Mouse (Mus musculus): ENCODE results near the gene Ankfy1. TPM values are rescaled to one million over a fixed set of nuclear protein-coding genes. Genes with fewer than 3 reads are reported as not detected.
"Not testable (repeated sequence)": the region's sequence is repeated elsewhere in the genome, so short reads cannot be mapped to it uniquely, and the experiment has no call there.

Gene Ankfy1
- polyA plus RNA-seq, 1 experiment = 90.7 TPM

GRCm38 (mm10) chr11:72736320-72736719 is 46.5 kb downstream of the Ankfy1 start:
- H3K4me1 ChIP-seq (ENCODE audit: control insufficient read depth, insufficient read depth, low read length) = no peaks in the 10 kb centered on the region
- H3K4me3 ChIP-seq (ENCODE audit: insufficient read depth, low read depth, low read length) = no peak overlapping the region
- WGBS = 83% methylated on average over 1 of the region's 1 CpGs
- H3K27ac ChIP-seq (ENCODE audit: insufficient read depth, low read depth, low read length) = no peak overlapping the region
- TF ChIP-seq POLR2A (IDR thresholded peaks at IDR 0.05; ENCODE audit: insufficient read depth, low read depth, low read length) (no peak), CTCF (IDR thresholded peaks at IDR 0.05; ENCODE audit: insufficient read depth, low read depth, low read length) (no peak)

GRCm38 (mm10) chr11:72737517-72737916 is 47.7 kb downstream of the Ankfy1 start:
- not testable (repeated sequence) for H3K4me1 ChIP-seq (ENCODE audit: control insufficient read depth, insufficient read depth, low read length); H3K27ac ChIP-seq (ENCODE audit: insufficient read depth, low read depth, low read length); H3K4me3 ChIP-seq (ENCODE audit: insufficient read depth, low read depth, low read length)
- 89% methylated on average over 5 of the region's 5 CpGs for WGBS

- H3K4me3 ChIP-seq (ENCODE audit: insufficient read depth, low read depth, low read length) = no peak overlapping the region
- H3K27ac ChIP-seq (ENCODE audit: insufficient read depth, low read depth, low read length) = no peak overlapping the region
- WGBS = 89% methylated on average over 1 of the region's 1 CpGs
- H3K4me1 ChIP-seq (ENCODE audit: control insufficient read depth, insufficient read depth, low read length) = no peaks in the 10 kb centered on the region
- TF ChIP-seq CTCF (IDR thresholded peaks at IDR 0.05; ENCODE audit: insufficient read depth, low read depth, low read length) = no peak
- TF ChIP-seq POLR2A (IDR thresholded peaks at IDR 0.05; ENCODE audit: insufficient read depth, low read depth, low read length) = no peak
Observed at GRCm38 (mm10) chr11:72739048-72739447, 49.2 kb downstream of the Ankfy1 start.

GRCm38 (mm10) chr11:72751956-72752355 is 62.1 kb downstream of the Ankfy1 start:
- Histone ChIP-seq H3K27ac (ENCODE audit: insufficient read depth, low read depth, low read length) (no peak overlapping the region), H3K4me1 (ENCODE audit: control insufficient read depth, insufficient read depth, low read length) (no peaks in the 10 kb centered on the region), H3K4me3 (ENCODE audit: insufficient read depth, low read depth, low read length) (no peak overlapping the region)
- no peak for TF ChIP-seq CTCF (IDR thresholded peaks at IDR 0.05; ENCODE audit: insufficient read depth, low read depth, low read length)
- TF ChIP-seq POLR2A (IDR thresholded peaks at IDR 0.05; ENCODE audit: insufficient read depth, low read depth, low read length) = no peak
- WGBS = 15% methylated on average over 2 of the region's 2 CpGs

GRCm38 (mm10) chr11:72758316-72758715 is 68.5 kb downstream of the Ankfy1 start:
- TF ChIP-seq CTCF (IDR thresholded peaks at IDR 0.05; ENCODE audit: insufficient read depth, low read depth, low read length) (no peak), POLR2A (IDR thresholded peaks at IDR 0.05; ENCODE audit: insufficient read depth, low read depth, low read length) (no peak)
- Histone ChIP-seq H3K4me1 (ENCODE audit: control insufficient read depth, insufficient read depth, low read length) (no peaks in the 10 kb centered on the region), H3K4me3 (ENCODE audit: insufficient read depth, low read depth, low read length) (no peak overlapping the region), H3K27ac (ENCODE audit: insufficient read depth, low read depth, low read length) (no peak overlapping the region)
- 89% methylated on average over 5 of the region's 5 CpGs for WGBS

GRCm38 (mm10) chr11:72759581-72759980 is 69.8 kb downstream of the Ankfy1 start:
- Histone ChIP-seq H3K4me3 (ENCODE audit: insufficient read depth, low read depth, low read length) (no peak overlapping the region), H3K27ac (ENCODE audit: insufficient read depth, low read depth, low read length) (no peak overlapping the region), H3K4me1 (ENCODE audit: control insufficient read depth, insufficient read depth, low read length) (no peaks in the 10 kb centered on the region)
- WGBS = 81% methylated on average over 6 of the region's 6 CpGs
- TF ChIP-seq CTCF (IDR thresholded peaks at IDR 0.05; ENCODE audit: insufficient read depth, low read depth, low read length) (no peak), POLR2A (IDR thresholded peaks at IDR 0.05; ENCODE audit: insufficient read depth, low read depth, low read length) (no peak)

GRCm38 (mm10) chr11:72760781-72761180 is 71.0 kb downstream of the Ankfy1 start:
- Histone ChIP-seq H3K4me3 (ENCODE audit: insufficient read depth, low read depth, low read length) (no peak overlapping the region), H3K4me1 (ENCODE audit: control insufficient read depth, insufficient read depth, low read length) (no peaks in the 10 kb centered on the region), H3K27ac (ENCODE audit: insufficient read depth, low read depth, low read length) (no peak overlapping the region)
- 86% methylated on average over 1 of the region's 1 CpGs for WGBS
- TF ChIP-seq POLR2A (IDR thresholded peaks at IDR 0.05; ENCODE audit: insufficient read depth, low read depth, low read length) (no peak), CTCF (IDR thresholded peaks at IDR 0.05; ENCODE audit: insufficient read depth, low read depth, low read length) (no peak)

- Histone ChIP-seq H3K4me3 (ENCODE audit: insufficient read depth, low read depth, low read length) (no peak overlapping the region), H3K27ac (ENCODE audit: insufficient read depth, low read depth, low read length) (no peak overlapping the region), H3K4me1 (ENCODE audit: control insufficient read depth, insufficient read depth, low read length) (no peaks in the 10 kb centered on the region)
- 48% methylated on average over 4 of the region's 4 CpGs for WGBS
- no peak for TF ChIP-seq POLR2A (IDR thresholded peaks at IDR 0.05; ENCODE audit: insufficient read depth, low read depth, low read length)
Observed at GRCm38 (mm10) chr11:72764270-72764669, 74.5 kb downstream of the Ankfy1 start.

GRCm38 (mm10) chr11:72767716-72768115 is 77.9 kb downstream of the Ankfy1 start:
- Histone ChIP-seq H3K4me1 (ENCODE audit: control insufficient read depth, insufficient read depth, low read length) (no peaks in the 10 kb centered on the region), H3K27ac (ENCODE audit: insufficient read depth, low read depth, low read length) (no peak overlapping the region), H3K4me3 (ENCODE audit: insufficient read depth, low read depth, low read length) (no peak overlapping the region)
- TF ChIP-seq POLR2A (IDR thresholded peaks at IDR 0.05; ENCODE audit: insufficient read depth, low read depth, low read length) (no peak), CTCF (IDR thresholded peaks at IDR 0.05; ENCODE audit: insufficient read depth, low read depth, low read length) (no peak)
- WGBS = 91% methylated on average over 8 of the region's 8 CpGs

- 90% methylated on average over 3 of the region's 3 CpGs for WGBS
- no peak for TF ChIP-seq POLR2A (IDR thresholded peaks at IDR 0.05; ENCODE audit: insufficient read depth, low read depth, low read length)
- no peak for TF ChIP-seq CTCF (IDR thresholded peaks at IDR 0.05; ENCODE audit: insufficient read depth, low read depth, low read length)
- Histone ChIP-seq H3K27ac (ENCODE audit: insufficient read depth, low read depth, low read length) (no peak overlapping the region), H3K4me1 (ENCODE audit: control insufficient read depth, insufficient read depth, low read length) (no peaks in the 10 kb centered on the region), H3K4me3 (ENCODE audit: insufficient read depth, low read depth, low read length) (no peak overlapping the region)
Observed at GRCm38 (mm10) chr11:72769061-72769460, 79.3 kb downstream of the Ankfy1 start.

Measured in olfactory bulb, adult 2 months (tissue).